Mouse (Mus musculus) heart, adult 2 months (tissue): ENCODE data around the gene Mecom.

Experiments
- CTCF ChIP-seq: fragments of 200-600 bp; IDR thresholded peaks from 2 replicates; pipeline ENCODE4 v1.8.1; 2022; ENCODE audit warnings: antibody characterized with exemption, mild to moderate bottlenecking, moderate library complexity
- EP300 ChIP-seq: fragments of 200-500 bp; IDR thresholded peaks from 2 replicates; pipeline ENCODE4 v1.6.1; 2011; ENCODE audit warnings: low read depth, low read length, control low read depth; ENCODE audit not compliant: insufficient read depth
- POLR2A ChIP-seq: fragments of 200-500 bp; IDR thresholded peaks from 2 replicates; pipeline ENCODE4 v1.6.1; 2011; ENCODE audit warnings: mild to moderate bottlenecking, low read depth, low read length, control low read depth; ENCODE audit not compliant: insufficient read depth

GRCm38 (mm10) chr3:30398911-30399310 is 148.9 kb downstream of the Mecom start:
- TF ChIP-seq CTCF (no peak), EP300 (no peak), POLR2A (no peak)
